Comparison of ENCODE assay signal across 15 mouse cellular contexts in genomic region chr8:64784235-64784634, GRCm38 (mm10).
"Had no signal": no experiment of that assay in that cellular context is flagged by ENCODE, and none has a peak within 500 bp of the region (broad histone marks: within the 10 kb centered on the region; RNA-seq: fewer than 3 reads in every experiment).

No protein-coding gene starts in this region.

- H3K27me3 ChIP-seq: limb, embryonic 12.5 days; lung, embryonic 15.5 days; midbrain, embryonic 15.5 days; neural tube, embryonic 13.5 days; stomach, embryonic 15.5 days had no signal

- ATAC-seq: inflammation-experienced regulatory T-cells, adult 6 months; midbrain, embryonic 15.5 days had no signal

- H3K9me3 ChIP-seq: limb, embryonic 12.5 days; lung, embryonic 15.5 days; midbrain, embryonic 15.5 days; neural tube, embryonic 13.5 days; stomach, embryonic 15.5 days had no signal

- H3K27ac ChIP-seq: kidney, postnatal 0 days; layer of hippocampus, adult 2 months; limb, embryonic 12.5 days; lung, embryonic 15.5 days; midbrain, embryonic 15.5 days; neural tube, embryonic 13.5 days; stomach, embryonic 15.5 days had no signal

- H3K9ac ChIP-seq: limb, embryonic 12.5 days; lung, embryonic 15.5 days; midbrain, embryonic 15.5 days; neural tube, embryonic 13.5 days; stomach, embryonic 15.5 days had no signal

- H3K4me1 ChIP-seq: lung, embryonic 15.5 days; midbrain, embryonic 15.5 days; neural tube, embryonic 13.5 days had no signal

- H3K4me3 ChIP-seq: layer of hippocampus, adult 2 months; limb, embryonic 12.5 days; lung, embryonic 15.5 days; midbrain, embryonic 15.5 days; neural tube, embryonic 13.5 days; stomach, embryonic 15.5 days had no signal

- H3K4me2 ChIP-seq: limb, embryonic 12.5 days; lung, embryonic 15.5 days; midbrain, embryonic 11.5 days; midbrain, embryonic 15.5 days; neural tube, embryonic 13.5 days; stomach, embryonic 15.5 days had no signal

- DNase-seq: kidney, adult 11 months; kidney, postnatal 4 days; retina, postnatal 1 day; right cerebral cortex, postnatal 4 days; spleen, adult 18-20 months; thymus, postnatal 4 days had no signal

- H3K36me3 ChIP-seq: lung, embryonic 15.5 days; midbrain, embryonic 15.5 days; stomach, embryonic 15.5 days had no signal
